Mouse (Mus musculus) liver, embryonic 14.5 days (tissue): ENCODE measurements around the gene Mast3.

Source experiments
- CTCF ChIP-seq: IDR thresholded peaks from 2 replicates; pipeline ENCODE4 v1.5.1; 2016; ENCODE audit warnings: antibody characterized with exemption, low read depth, control low read depth
- EP300 ChIP-seq: IDR thresholded peaks from 2 replicates; pipeline ENCODE4 v1.6.1; 2016; ENCODE audit warnings: antibody characterized with exemption, low read depth

- TF ChIP-seq EP300, result no peak
- no peak for TF ChIP-seq CTCF
These were observed 4.3 kb upstream of the Mast3 start for GRCm38 (mm10) chr8:70808955-70809701.
